Mouse (Mus musculus) adrenal gland, adult 8-10 months (tissue): ENCODE data around the gene Cyp4f15. TPM values are rescaled to one million over a fixed set of nuclear protein-coding genes. Genes with fewer than 3 reads are reported as not detected.

Experiments used
- total RNA-seq, 4 experiments: library from RNA; stranded (reverse); gene quantifications; 2 replicates each; pipeline ENCODE4 v1.2.4; 2022

Cyp4f15 gene
- total RNA-seq, 4 experiments from 2014 or later = 3.2 to 7.5 (median 6.4) TPM

Other genes with a start within 250 kb of the Cyp4f15 start
- gene Cyp4f39, start 232.9 kb upstream of the Cyp4f15 start, total RNA-seq = not detected
- gene Cyp4f17, start 179.6 kb upstream of the Cyp4f15 start, total RNA-seq = 10 to 100 TPM; 11.1 to 32.1 (median 21.6) TPM
- gene Cyp4f16, start 149.1 kb upstream of the Cyp4f15 start, total RNA-seq = 10 to 100 TPM; 12.0 to 28.8 (median 19.9) TPM
- gene Cyp4f37, start 64.3 kb upstream of the Cyp4f15 start, total RNA-seq = not detected
- gene Cyp4f40, start 26.7 kb upstream of the Cyp4f15 start, total RNA-seq = under 1 TPM in 1 of 4 experiments, not detected in 3; 0.24 TPM
- gene Zfp871, start 102.7 kb downstream of the Cyp4f15 start, total RNA-seq = 10 to 100 TPM; 42.0 to 67.7 (median 61.5) TPM
- 1 to 10 TPM in 2 of 4 experiments, under 1 TPM in 2; 0.73 to 1.3 (median 1.00) TPM for gene Zfp811, start 124.3 kb downstream of the Cyp4f15 start, total RNA-seq
- gene Zfp799, start 144.6 kb downstream of the Cyp4f15 start, total RNA-seq = 10 to 100 TPM; 11.2 to 18.2 (median 14.1) TPM
- gene Zfp870, start 206.0 kb downstream of the Cyp4f15 start, total RNA-seq = 10 to 100 TPM in 3 of 4 experiments, 1 to 10 TPM in 1; 8.8 to 21.1 (median 12.5) TPM
- 10 to 100 TPM in 2 of 4 experiments, 1 to 10 TPM in 2; 5.4 to 28.6 (median 14.3) TPM for gene Cyp4f14, start 231.7 kb downstream of the Cyp4f15 start, total RNA-seq